Mouse (Mus musculus): ENCODE data around the gene Nav1.

Nav1 gene

DNA sequence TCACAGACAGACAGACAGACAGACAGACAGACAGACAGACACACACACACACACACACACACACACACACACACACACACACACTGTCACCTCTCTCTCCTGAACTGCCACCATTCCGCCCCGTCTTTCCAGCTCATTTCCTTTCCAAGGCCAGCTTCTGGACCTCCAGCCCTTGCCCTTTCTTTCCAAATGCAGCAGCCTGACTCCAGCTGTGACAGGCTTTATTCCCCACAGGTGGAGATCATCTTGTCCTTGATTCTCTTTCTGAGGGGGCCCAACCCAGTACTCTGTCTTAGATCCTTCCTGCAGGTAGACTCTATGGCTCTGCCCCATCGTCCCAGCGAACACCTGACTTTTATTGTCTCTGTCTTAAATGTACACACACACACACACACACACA, 53.5 kb downstream of the Nav1 start:
- DNase-seq (ENCODE audit: extremely low read depth, insufficient read length, low spot score): no peak

DNA sequence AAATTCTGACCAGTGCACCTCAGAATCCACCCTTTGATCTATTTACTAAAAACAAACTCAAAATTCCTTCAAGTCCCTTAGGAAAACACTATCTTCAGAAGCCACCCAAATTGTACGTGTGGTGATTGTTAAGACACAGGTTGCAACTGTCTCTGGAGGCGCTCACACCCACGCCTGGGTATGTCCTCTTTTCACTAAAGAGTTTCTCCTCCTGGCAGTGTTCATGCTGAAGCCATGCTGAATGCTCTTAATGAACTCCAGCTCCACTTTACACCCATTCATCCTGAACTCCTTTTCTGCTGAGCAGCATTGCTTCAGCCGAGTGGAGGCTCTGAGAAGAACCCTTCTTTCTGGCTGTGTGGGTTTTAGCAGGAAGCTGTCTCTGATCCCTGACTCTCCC, 53.9 kb downstream of the Nav1 start:
- DNase-seq (ENCODE audit: extremely low read depth, insufficient read length, low spot score): no peak

DNA sequence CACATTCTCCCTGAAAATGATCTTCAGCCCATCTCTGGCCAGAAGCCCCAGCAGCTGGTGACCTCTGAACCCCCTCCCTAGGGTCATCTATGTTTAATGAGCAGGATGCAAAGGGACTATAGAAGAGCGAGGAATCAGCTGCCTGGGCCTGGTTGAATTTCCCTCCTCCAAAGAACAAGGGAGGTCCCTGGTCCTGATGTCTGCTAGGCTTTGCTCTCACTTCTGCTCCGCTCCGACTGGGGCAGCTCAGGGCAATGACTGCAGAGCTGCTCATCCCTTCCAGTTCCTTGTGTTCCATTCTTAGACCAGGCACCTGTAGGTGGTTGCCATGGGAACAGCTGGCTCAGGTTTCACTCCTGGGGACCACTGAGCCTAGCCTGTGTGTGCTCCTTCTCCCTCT, 56.2 kb downstream of the Nav1 start:
- DNase-seq (ENCODE audit: extremely low read depth, insufficient read length, low spot score): no peak

DNA sequence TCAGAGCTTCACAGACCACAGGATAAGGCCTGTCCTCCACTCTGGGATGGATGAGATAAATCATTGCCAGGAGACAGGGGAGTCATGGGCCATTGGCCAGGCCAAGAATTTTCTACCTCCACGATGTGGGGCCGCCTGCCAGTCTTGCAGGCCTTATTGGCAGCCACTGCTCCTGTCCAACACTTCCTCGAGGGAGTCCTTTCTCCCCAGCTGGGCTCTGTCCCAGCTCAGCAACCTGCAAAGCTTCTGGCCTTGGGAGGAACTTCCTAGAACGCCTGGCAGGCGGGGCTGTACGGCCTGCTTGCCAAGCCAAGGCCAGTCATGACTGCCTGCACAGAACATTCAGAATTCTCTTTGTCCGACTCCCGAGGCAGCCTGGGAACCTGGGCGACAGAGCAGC, 58.3 kb downstream of the Nav1 start:
- peak; percentile 76 for DNase-seq (ENCODE audit: extremely low read depth, insufficient read length, low spot score)

DNA sequence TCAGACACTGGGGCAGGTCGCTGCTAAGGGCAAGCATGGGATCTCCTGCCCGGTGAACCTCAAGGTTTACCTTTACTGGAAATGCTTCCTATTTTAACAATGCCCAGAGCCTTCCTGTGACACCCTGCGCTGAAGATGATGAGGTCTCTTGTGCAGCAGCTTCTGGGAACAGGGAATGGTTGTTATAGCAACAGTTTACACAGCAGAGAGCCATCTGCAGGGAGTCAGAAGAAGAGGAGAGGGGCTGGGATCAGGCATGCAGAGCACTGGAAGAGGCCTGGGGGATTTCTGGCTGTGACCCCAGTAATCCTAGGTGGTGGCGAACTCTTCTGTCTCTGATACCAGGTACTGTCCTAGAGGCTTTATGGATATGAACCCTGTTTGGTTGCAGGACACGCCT, 61.0 kb downstream of the Nav1 start:
- DNase-seq (ENCODE audit: extremely low read depth, insufficient read length, low spot score): no peak

DNA sequence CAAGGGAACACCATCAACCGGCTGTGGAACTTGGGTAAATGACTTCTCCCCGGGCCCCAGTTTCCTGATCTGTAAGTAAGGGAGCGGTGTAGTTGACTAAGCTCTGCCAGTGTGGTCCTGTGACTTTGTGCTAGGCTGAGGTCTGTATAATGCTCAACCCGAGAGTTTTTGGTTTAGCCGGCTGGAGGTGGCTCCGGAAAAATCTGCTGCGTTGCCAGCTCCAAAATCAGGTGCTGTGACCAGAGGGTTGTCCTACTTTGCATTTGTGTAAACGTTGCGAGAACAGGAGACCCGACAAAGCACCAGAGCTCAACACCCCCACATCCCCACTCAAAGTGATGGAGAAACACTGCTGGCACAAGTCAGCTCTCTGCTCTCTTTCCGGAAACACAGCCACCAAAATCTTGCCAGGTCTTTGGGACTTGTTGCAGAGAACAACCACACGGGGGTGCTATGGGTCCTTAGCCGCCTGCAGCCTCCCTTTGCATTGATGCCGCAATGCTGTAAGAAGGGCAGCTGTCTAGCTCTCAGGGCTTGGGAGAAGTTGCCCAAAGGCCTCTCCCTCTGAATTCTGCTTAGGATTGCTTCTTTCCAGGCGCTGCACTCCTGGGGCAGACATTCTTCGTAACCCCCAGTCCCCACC, 62.5 kb downstream of the Nav1 start:
- DNase-seq (ENCODE audit: extremely low read depth, insufficient read length, low spot score): peak; percentile 39

DNA sequence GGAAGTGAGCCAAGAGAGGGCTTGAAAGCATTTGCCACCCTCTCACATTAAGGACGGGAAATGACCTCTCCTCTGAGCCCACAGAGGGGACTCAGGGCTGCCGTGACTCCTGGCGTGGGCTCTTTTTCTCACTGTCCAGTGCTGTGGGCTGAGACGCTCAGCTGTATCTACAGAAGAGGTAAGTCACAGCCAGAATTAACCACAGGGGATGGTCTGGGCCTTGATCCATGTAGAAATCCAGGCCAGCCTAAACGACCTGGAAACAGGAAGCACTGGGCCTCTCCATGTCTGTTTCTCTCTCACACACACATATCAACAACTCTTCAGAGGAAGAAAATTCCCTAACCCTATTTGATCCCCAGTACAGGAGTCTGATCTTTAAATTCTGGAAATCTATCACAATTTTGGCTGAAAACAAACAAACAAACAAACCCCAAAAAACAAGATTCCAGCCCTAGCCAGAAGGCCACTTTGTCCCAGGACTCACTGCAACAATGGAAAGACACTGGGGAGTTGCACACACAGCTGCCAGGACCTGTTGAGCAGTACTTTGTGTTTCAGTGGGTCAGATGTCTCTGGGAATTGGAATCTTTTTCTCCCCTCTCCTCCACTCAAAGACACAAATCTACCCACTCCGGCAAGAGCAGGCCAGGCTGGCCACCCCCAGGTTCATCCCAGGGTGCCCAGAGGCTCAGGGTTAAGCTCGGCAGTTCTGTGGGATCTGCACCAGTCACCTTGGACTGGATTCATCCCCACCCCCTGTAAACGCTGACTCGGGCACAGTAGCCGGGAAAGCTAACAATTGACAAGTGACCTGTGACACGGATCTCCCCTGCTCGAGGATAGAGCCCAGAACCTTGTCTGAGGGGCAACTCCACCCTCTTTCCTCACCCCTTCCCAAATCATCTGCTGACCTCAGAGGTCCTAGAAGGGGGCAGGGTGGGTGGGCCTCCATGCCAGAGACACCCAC, 64.0 kb downstream of the Nav1 start:
- no peak for DNase-seq (ENCODE audit: extremely low read depth, insufficient read length, low spot score)

DNA sequence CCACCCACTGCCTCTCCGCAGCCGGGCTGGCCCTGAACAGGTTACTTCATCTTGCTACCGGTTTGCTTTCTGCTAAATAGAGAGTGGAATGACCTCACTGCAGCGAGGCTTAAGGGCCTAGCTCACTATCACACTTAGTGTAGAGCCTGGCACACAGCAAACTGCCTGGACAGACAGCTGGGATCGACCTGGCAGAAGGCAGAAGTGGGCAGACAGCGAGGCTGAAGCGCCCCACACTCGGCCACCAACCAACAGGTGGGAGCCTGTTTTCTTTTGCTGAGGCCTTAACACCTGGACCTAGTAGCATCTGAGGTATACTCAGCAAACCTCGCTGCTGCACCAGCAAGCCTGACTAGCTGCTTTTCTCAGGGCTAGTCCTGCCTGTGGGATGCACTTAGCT, 65.0 kb downstream of the Nav1 start:
- DNase-seq (ENCODE audit: extremely low read depth, insufficient read length, low spot score): no peak

DNA sequence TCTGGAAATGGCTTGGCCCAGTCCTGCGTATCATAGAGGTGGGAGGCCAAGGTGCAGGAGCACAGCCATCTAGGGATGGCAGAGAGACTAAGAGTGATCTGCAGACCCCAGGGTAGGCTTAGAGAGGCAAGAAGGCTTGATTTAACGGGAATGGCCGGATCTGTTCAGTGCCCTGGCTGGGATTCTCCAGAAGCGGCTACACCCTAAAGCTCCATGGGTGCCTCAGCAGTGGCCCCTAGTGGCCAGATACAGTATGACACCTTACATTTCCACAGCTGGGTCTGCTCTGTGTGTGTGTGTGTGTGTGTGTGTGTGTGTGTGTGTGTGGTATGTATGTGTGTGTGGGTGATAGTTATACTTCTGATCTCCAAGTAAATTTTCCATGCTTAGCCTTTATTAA, 66.8 kb downstream of the Nav1 start:
- DNase-seq (ENCODE audit: extremely low read depth, insufficient read length, low spot score): peak; percentile 50

DNA sequence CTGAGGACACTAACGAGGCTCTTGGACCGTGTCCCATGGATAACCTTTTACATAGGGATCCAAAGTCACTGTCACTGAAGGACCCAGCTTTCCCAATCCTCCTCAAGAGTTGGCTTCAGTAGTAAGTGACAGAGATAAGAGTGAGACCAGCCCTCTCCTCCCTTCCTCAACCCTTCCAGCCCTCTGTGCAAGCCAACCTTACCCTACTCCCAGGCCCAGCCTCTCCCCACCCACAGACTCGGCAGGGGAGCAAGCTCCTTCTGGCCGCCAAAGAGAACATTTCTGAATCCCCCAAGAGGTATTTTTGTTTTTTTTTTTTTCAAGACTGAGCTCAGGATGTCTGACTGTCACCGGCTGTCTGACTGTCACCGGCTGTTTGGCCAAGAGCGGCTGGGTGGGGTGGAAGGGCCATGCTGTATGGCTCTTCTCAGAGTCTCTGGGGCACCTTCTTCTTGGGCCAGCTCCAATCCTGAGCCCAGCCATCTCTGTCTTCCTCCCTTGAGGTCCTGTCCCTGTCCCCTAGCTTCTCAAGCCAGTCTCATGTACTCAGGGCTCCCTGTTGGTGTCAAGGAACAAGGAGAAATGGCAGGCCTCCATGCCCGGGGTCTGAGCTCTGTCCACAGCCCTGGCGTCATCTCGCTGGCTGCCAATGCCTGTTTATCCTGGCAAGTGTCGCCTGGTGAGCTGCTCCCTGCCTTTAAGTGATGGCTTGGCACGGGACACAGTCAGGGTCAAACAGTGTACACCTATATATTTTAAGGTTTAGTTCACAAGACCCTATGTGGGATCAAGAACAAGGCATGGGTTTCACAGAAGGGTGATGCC, 68.4 kb downstream of the Nav1 start:
- DNase-seq (ENCODE audit: extremely low read depth, insufficient read length, low spot score): peak; percentile 85

DNA sequence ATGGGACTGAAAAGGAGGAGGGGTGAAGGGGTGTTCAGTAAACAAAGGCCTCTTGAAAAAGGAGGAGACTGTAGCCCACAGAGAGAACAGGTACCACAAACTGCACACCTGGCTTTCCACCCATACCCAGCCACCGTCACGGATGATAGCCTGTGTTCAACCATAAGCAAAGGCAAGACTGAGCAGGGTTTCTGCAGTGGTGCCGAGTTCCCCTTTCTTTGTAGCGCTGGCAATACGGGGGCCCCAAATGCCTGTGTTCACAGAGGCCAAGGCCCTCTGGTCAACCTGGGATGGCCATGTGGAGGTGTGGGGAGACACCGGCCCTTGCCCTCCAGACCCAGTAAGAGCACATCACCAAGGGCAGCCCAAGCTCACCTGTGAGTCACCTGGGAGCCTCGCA, 70.3 kb downstream of the Nav1 start:
- no peak for DNase-seq (ENCODE audit: extremely low read depth, insufficient read length, low spot score)

DNA sequence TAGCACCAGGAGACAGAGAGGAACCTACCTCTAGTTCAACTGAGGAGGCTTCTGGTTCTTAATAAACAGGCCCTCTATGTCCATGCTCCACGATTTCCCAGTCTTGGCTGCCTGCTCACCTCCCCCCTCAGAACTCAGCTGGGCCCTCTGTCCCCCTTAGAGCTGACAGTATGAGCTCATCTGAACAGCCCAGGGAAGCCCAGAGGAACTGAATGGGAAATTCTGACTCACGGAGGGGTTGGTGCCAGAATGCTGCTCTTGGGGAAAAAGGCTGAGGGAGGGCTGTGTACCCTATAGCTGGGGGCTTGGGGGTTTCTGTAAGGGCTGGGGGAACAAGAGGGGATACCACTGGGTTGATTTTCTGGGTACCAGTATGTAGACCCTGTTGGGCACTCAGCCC, 70.8 kb downstream of the Nav1 start:
- DNase-seq (ENCODE audit: extremely low read depth, insufficient read length, low spot score): peak; percentile 58

DNA sequence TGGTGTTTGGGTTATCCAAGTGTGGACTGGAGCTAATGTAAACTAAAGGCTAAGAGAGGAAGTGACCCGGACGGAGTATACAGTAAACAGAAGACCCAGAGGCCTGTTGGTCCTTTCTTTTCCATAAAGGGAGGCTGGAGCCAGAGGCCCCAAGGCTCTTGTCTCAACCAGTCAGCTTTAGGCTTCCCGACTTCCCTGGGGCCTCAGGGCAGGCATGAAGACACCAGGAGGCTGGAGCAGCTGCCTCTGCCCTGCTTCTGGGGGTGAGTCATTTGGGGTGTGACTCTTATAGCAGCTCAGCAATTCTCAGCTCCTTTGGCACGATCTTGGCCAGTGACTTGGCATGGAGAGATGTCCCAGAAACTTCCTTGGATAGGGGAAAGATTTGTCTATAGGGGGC, 71.8 kb downstream of the Nav1 start:
- peak; percentile 81 for DNase-seq (ENCODE audit: extremely low read depth, insufficient read length, low spot score)

DNA sequence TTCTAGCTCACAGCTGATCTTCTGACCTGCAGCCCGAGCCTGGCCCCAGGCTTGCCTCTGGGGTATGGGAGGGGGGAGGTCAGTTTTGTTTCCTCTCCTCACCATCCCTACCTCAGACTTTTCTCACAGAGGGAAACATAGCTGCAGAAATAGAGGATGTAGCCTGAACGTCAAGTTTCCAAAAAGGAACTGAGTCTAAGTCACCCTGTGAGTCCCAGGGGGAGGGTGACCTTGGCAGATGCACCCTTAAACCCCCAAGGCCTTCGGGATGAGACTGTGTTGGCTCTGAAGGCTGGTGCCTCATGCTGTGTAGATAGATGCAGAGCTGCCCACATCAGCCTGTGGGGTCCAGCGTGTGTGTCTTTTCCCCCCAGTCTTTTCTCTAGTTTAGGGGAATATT, 72.3 kb downstream of the Nav1 start:
- no peak for DNase-seq (ENCODE audit: extremely low read depth, insufficient read length, low spot score)

DNA sequence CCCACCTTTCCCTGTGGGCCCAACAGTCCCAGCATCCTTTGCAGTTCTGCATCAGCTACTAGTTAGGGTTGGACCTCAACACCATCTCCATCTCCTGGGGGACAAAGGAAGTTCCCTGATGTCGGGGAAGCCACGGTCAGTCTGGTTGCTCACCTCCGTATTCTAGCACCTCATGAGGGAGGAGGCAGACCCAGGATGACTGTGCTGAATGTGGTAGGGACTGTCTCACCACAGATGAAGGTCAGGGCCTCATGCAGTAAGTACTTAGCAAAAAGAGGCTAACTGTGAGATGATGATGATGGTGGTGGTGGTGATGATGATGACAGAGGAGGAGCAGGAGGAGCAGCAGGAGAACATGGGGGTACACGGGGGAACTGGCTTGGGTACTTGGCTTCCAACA, 73.0 kb downstream of the Nav1 start:
- no peak for DNase-seq (ENCODE audit: extremely low read depth, insufficient read length, low spot score)

DNA sequence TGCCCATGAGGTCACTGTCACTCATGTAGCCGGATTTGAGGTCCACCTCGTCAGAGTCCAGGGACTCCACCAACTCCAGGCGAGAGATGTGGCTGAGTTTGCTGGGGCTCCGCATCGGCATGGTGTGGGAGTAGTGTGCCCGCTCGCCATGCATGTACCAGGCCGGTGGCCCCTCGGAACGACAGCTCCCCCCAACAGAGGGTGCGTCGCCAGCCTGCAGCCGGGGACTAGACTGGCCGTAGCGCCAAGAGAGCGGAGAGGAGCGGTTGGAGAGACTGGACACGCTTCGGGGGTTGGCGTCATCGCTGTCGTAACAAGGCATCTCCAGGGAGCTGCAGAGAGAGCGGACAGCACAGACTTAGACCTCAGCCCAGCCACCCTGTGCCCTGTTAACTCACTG, 74.7 kb downstream of the Nav1 start:
- no peak for DNase-seq (ENCODE audit: extremely low read depth, insufficient read length, low spot score)

DNA sequence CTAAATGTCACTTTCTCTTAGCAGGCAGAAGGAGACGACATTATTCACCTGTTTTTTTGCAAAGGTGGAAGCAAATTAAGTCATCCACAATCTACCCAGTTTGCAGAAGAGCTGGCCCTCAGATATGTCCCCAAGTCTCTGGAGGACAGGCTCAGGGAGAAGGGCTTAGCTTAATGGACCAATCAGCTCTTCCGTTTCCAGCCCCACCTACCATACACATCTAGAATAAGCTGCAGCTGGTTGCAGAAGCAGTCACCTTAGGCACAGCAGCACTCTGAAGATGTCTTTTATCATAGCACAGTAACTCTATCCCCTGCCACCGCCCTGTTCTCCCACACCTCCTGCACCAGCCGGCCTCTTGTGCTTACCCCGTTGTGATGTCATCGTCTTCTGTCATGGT, 75.1 kb downstream of the Nav1 start:
- DNase-seq (ENCODE audit: extremely low read depth, insufficient read length, low spot score): no peak

DNA sequence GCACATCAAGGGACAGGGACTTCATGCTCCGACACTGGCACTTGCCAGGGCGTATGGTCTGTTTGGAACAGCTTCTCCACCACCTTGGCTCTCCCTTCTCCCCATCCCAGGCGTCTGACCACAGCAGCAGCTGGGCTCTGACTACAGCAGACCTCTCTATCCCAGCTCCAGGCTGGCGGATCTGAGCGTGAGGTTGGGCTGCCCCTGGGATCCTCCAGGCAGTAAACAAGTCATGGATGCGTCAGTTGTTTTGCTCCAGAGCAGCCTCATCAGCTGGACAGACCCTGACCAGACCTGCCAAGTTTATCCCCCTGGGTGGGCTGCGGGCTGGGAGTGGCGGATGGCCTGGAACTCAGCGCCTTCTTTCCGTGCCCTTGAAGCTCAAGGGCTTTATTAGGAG, 76.0 kb downstream of the Nav1 start:
- DNase-seq (ENCODE audit: extremely low read depth, insufficient read length, low spot score): no peak

DNA sequence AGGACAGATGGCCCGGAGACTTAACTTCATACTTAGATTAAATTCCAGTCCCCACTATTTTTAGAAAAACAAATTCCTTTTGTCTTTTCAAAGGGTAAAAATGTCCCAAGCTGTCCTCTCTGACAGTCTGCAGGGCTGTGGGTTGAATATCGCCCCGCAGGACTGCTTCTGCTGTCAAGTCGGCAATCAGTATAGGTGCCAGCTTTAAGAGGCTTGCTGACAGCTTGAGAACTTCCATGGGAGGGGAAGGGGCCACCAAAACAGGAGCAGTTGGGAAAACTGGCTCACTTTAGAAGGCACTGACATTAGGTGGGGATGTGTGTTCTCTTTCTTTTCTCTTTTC, 82.6 kb downstream of the Nav1 start:
- DNase-seq (ENCODE audit: extremely low read depth, insufficient read length, low spot score): no peak

DNA sequence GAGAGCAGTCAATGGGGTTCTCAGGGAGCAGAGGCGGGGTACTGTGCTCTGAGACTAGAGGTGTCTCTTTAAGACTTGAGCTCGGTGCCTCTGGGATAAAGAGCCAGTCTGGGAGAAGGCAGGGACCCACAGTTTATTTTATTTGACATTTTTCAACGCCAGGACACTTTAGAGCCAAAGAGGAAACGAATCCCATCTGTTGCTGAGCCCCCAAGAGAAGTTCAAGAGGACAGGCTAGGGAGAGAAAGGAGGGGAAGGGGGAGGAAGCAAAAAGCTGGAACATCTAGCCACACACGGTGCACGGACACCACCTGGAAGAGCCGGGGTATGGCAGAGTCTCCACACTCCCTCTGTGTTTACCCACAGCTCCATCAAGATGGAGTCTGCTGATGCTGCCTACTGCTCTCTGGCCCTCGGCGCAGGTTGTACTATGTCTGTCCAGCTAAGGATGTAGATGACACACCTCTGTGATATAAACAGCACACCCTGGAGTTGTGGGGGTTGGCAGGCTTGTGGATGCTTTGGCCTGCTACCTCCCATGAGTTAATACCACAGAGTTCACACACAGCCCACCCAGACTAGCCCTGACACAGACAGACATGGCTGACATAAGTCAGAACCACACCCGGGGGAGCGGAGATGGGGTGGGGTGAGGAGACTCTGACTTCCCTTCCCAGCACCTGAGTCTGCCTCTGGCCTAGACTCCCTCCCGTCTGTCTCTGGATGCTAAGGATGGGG, 83.1 kb downstream of the Nav1 start:
- no peak for DNase-seq (ENCODE audit: extremely low read depth, insufficient read length, low spot score)

DNA sequence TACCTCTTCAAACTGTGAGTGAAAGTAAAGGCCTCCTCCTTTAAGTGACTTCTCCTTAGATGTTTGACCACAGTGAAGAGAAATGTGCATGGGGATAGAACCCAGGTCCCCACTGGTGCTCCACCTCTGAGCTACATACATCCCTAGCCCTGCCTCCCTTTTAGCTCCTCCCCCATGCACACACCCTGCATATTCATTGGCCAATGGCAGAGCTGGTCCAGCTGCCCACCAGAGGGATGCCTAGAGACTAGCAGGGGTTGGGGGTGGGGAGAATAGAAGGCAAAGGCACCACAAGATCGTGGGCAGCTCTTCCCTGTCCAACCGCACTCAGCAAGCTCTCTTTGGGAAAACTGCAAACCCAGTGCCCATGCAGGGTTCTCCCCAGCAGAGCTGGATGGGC, 83.8 kb downstream of the Nav1 start:
- DNase-seq (ENCODE audit: extremely low read depth, insufficient read length, low spot score): no peak
